Mouse (Mus musculus) liver, adult 2 months (tissue): Measurements from ENCODE around the gene Prkra. TPM values are rescaled to one million over a fixed set of nuclear protein-coding genes. Genes with fewer than 3 reads are reported as not detected.

Experiments used
- DNase-seq: peaks from one replicate; pipeline ENCODE4 v3.0.0-alpha.2; 2011; ENCODE audit warnings: low read depth, low spot score; ENCODE audit errors: extremely low read depth
- H3K27ac ChIP-seq: fragments of 200-500 bp; replicated peaks from 2 replicates; pipeline ENCODE4 v1.5.1; 2012; ENCODE audit warnings: low read depth, mild to moderate bottlenecking, control low read depth, inconsistent platforms, low read length; ENCODE audit not compliant: insufficient read depth
- H3K27me3 ChIP-seq: fragments of 200-500 bp; 2 replicates; pipeline ENCODE4 v1.6.1; 2012; ENCODE audit warnings: mild to moderate bottlenecking, moderate library complexity, low read length, inconsistent platforms; ENCODE audit not compliant: control insufficient read depth, insufficient read depth
- H3K36me3 ChIP-seq: fragments of 200-500 bp; 2 replicates; pipeline ENCODE4 v1.6.1; 2012; ENCODE audit warnings: low read length, inconsistent platforms; ENCODE audit not compliant: control insufficient read depth, insufficient read depth
- H3K4me1 ChIP-seq: fragments of 200-500 bp; 2 replicates; pipeline ENCODE4 v1.6.1; 2011; ENCODE audit warnings: low read length; ENCODE audit not compliant: control insufficient read depth, insufficient read depth
- H3K4me3 ChIP-seq: fragments of 200-500 bp; 2 replicates; pipeline ENCODE4 v1.5.1; 2011; ENCODE audit warnings: low read depth, mild to moderate bottlenecking, control low read depth, low read length, moderate library complexity; ENCODE audit not compliant: insufficient read depth
- H3K79me2 ChIP-seq: fragments of 200-500 bp; 2 replicates; pipeline ENCODE4 v1.6.1; 2012; ENCODE audit warnings: inconsistent platforms, mild to moderate bottlenecking, low read length, moderate library complexity; ENCODE audit not compliant: control insufficient read depth, insufficient read depth
- H3K9ac ChIP-seq: fragments of 200-500 bp; 2 replicates; pipeline ENCODE4 v1.6.1; 2012; ENCODE audit warnings: low read depth, mild to moderate bottlenecking, control low read depth, inconsistent platforms, low read length
- CTCF ChIP-seq: fragments of 200-500 bp; IDR thresholded peaks from 2 replicates; pipeline ENCODE4 v1.5.1; 2011; ENCODE audit warnings: low read depth, low read length, control low read depth
- POLR2A ChIP-seq: fragments of 200-500 bp; IDR thresholded peaks from 2 replicates; pipeline ENCODE4 v1.6.1; 2011; ENCODE audit warnings: low read length, control low read depth; ENCODE audit not compliant: insufficient read depth; ENCODE audit errors: extremely low read depth
- WGBS: fragments of 180-500 bp; shearing (Covaris S2); methylation state at CpG from one replicate; pipeline ENCODE4 v1.1.7; 2018; 5-methylcytosine and 5-hydroxymethylcytosine counted together
- polyA plus RNA-seq: library from polyadenylated mRNA; depleted of rRNA; stranded (reverse); fragments of >200 nt; gene quantifications from 2 replicates; pipeline ENCODE4 v1.2.3, GENCODE M21; 2012
- total RNA-seq: library from RNA; depleted of rRNA; stranded (reverse); fragments of >200 nt; gene quantifications from 2 replicates; pipeline ENCODE4 v1.2.3, GENCODE M21; 2014

Gene Prkra
- total and polyA plus RNA-seq, 2 experiments: 11.2 to 26.9 TPM

- TF ChIP-seq CTCF: no peak
- no peak for TF ChIP-seq POLR2A
Measured at GRCm38 (mm10) chr2:76687608-76688007, 39.8 kb upstream of the Prkra start.

GRCm38 (mm10) chr2:76686986-76687385 is 39.2 kb upstream of the Prkra start:
- no peak for DNase-seq
- H3K27ac ChIP-seq: no peak overlapping the region
- no peak overlapping the region for H3K9ac ChIP-seq
- H3K27me3 ChIP-seq: no peaks in the 10 kb centered on the region
- no peak for TF ChIP-seq CTCF
- TF ChIP-seq POLR2A: no peak
- peaks cover 41% of the 10 kb centered on the region for H3K36me3 ChIP-seq
- H3K4me1 ChIP-seq: peaks cover 2% of the 10 kb centered on the region; the same call in 1 of the 2 replicates
- WGBS: 93% methylated on average over 3 of the region's 3 CpGs
- no peak overlapping the region for H3K4me3 ChIP-seq
- no peaks in the 10 kb centered on the region for H3K79me2 ChIP-seq

More at GRCm38 (mm10) chr2:76687608-76688007, 39.8 kb upstream of the Prkra start:
- Histone ChIP-seq H3K9ac (no peak overlapping the region), H3K36me3 (peaks cover 46% of the 10 kb centered on the region), H3K27ac (no peak overlapping the region), H3K4me1 (peaks cover 2% of the 10 kb centered on the region; the same call in 1 of the 2 replicates), H3K27me3 (no peaks in the 10 kb centered on the region), H3K79me2 (no peaks in the 10 kb centered on the region), H3K4me3 (no peak overlapping the region)
- WGBS: 72% methylated on average over 3 of the region's 3 CpGs
- no peak for DNase-seq

- no peak for TF ChIP-seq POLR2A
- no peak for TF ChIP-seq CTCF
- no peak for DNase-seq
- Histone ChIP-seq H3K27me3 (no peaks in the 10 kb centered on the region), H3K36me3 (peaks cover 32% of the 10 kb centered on the region), H3K79me2 (peaks cover 3% of the 10 kb centered on the region; the same call in 1 of the 2 replicates), H3K27ac (no peak overlapping the region), H3K4me3 (no peak overlapping the region), H3K9ac (no peak overlapping the region), H3K4me1 (0 out of 2 replicates have a peak, but pooled peaks cover 2% of the 10 kb centered on the region)
- 96% methylated on average over 8 of the region's 8 CpGs for WGBS
Measured at GRCm38 (mm10) chr2:76682301-76682700, 34.5 kb upstream of the Prkra start.

GRCm38 (mm10) chr2:76676401-76677226 is 28.8 kb upstream of the Prkra start:
- H3K27me3 ChIP-seq: no peaks in the 10 kb centered on the region
- DNase-seq: peak; percentile 13
- no peak overlapping the region for H3K4me3 ChIP-seq
- H3K4me1 ChIP-seq: peaks cover 10% of the 10 kb centered on the region
- H3K27ac ChIP-seq: no peak overlapping the region
- H3K36me3 ChIP-seq: peaks cover 7% of the 10 kb centered on the region
- 80% methylated on average over 13 of the region's 13 CpGs for WGBS
- TF ChIP-seq POLR2A (no peak), CTCF (no peak)
- H3K9ac ChIP-seq: peak overlapping the region; percentile 19; the same call in 1 of the 2 replicates
- H3K79me2 ChIP-seq: peaks cover 15% of the 10 kb centered on the region; the same call in 1 of the 2 replicates

GRCm38 (mm10) chr2:76675949-76676348 is 28.1 kb upstream of the Prkra start:
- no peak for DNase-seq
- Histone ChIP-seq H3K4me1 (peaks cover 11% of the 10 kb centered on the region), H3K9ac (peak overlapping the region; percentile 19; the same call in 1 of the 2 replicates), H3K27ac (no peak overlapping the region), H3K27me3 (no peaks in the 10 kb centered on the region), H3K36me3 (peaks cover 5% of the 10 kb centered on the region), H3K79me2 (peaks cover 15% of the 10 kb centered on the region; the same call in 1 of the 2 replicates), H3K4me3 (peak overlapping the region; percentile 71; the same call in 1 of the 2 replicates)
- TF ChIP-seq POLR2A (no peak), CTCF (no peak)
- WGBS: 26% methylated on average over 4 of the region's 4 CpGs

- Histone ChIP-seq H3K79me2 (peaks cover 15% of the 10 kb centered on the region; the same call in 1 of the 2 replicates), H3K4me1 (peaks cover 11% of the 10 kb centered on the region), H3K9ac (peak overlapping the region; percentile 77), H3K27me3 (no peaks in the 10 kb centered on the region), H3K36me3 (peaks cover 4% of the 10 kb centered on the region), H3K4me3 (peak overlapping the region; percentile 71), H3K27ac (no peak overlapping the region)
- WGBS: 2% methylated on average over 43 of the region's 44 CpGs
- TF ChIP-seq POLR2A (no peak), CTCF (no peak)
- DNase-seq: no peak
Measured at GRCm38 (mm10) chr2:76675451-76675850, 27.6 kb upstream of the Prkra start.
